Mouse (Mus musculus) right cerebral cortex, postnatal 36 days (tissue): ENCODE results near the gene Lamb2.
A peak's percentile ranks its signal among the peaks of the same experiment; 100 is the strongest.

Source experiments
- DNase-seq, 2 experiments: peaks; one replicate each; pipeline ENCODE4 v3.0.0; 2022; ENCODE audit warnings: low spot score in 2 of 2, mixed read lengths in 1 of 2

Gene Lamb2

DNA sequence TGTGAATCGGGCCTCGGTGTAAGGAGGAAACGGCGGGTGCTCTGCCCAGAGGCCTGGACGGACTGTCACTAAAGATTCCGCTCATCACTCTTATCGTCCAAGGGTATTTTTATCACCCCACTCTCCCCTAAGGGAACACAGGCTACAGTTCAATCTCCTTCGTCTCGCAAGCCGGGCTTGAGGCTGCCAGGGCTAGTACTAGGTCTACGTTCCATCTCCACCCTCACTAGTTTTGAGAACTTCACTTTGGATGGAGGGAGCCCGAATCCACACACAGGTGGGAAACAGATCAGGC lies 11.7 kb downstream of the Lamb2 start:
- DNase-seq = no peak

DNA sequence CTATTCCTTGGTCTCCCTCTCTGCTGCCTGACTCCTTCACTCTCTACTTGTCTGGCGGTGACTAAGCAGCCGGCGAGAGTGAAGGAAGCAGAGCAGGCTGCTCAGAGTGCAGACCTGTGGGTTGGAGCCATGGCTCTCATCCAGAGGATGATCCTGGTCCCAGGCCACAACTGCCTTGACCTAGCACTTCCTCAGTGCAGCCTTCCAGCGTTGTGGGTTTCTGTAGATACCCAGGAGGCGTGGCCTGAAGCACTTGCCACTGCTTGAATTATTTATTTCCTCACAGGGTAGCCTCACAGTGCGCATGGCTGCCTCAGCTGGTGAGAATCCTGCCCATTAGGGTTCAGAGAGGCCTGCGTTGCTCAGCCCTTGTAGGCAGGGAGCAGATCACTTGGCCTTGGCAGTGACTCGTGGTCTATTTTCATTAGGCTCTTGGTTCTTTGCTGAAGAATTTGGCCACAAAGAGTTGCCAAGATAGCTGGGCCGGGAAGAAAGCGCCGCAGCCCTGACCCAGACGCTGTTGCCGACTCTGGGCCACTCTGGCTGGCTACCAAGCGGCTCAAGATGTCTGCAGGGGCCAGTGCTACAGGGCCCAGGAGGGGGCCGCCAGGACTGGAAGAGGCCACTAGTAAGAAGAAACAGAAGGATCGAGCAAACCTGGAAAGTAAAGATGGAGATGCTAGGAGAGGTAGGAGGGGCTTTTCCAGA lies 12.7 kb downstream of the Lamb2 start:
- no peak for DNase-seq

- no peak for DNase-seq
Measured at GRCm38 (mm10) chr9:108493246-108493645, 13.7 kb downstream of the Lamb2 start.

DNA sequence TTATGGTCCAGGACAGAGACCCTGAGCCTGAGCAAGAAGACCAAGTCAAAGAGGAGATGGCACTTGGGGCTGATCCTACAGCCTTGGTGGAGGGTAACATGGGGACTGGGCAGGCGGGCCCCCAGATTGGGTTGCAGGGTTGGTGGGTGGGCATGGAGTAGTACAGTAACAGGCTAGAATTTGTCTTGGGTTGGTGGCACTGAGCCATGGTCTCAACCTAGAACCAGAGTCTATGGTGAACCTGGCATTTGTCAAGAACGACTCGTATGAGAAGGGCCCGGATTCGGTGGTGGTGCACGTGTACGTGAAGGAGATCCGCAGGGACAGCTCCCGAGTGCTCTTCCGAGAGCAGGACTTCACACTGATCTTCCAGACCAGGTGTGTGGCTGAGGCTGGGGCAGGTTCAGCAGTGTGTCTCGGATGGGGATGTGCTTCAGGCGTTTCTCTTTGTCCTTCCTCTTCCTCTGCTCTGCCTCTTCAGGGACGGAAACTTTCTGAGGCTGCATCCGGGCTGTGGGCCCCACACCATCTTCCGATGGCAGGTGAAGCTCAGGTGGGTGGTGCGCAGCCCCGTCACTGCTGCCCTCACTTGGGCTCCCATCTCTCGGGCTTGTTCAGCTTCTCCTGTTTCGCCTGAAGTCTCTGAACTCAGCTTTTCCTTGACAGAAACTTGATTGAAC lies 14.8 kb downstream of the Lamb2 start:
- DNase-seq = no peak

- no peak for DNase-seq
Measured at GRCm38 (mm10) chr9:108494905-108495304, 15.4 kb downstream of the Lamb2 start.

- no peak for DNase-seq
Measured at GRCm38 (mm10) chr9:108499231-108499630, 19.7 kb downstream of the Lamb2 start.

DNA sequence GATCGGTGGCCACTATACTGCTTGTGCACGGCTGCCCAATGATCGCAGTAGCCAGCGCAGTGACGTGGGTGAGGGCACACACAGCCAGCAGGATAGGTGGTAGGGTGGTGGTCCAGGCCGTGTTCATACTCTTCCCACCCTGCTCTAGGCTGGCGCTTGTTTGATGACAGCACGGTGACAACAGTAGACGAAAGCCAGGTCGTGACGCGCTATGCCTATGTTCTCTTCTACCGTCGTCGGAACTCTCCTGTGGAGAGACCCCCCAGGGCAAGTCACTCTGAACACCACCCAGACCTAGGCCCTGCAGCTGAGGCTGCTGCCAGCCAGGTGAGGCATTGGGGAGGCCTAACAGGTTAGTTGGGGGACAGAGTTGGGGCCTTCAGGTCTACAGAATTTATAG lies 20.4 kb downstream of the Lamb2 start:
- no peak for DNase-seq

DNA sequence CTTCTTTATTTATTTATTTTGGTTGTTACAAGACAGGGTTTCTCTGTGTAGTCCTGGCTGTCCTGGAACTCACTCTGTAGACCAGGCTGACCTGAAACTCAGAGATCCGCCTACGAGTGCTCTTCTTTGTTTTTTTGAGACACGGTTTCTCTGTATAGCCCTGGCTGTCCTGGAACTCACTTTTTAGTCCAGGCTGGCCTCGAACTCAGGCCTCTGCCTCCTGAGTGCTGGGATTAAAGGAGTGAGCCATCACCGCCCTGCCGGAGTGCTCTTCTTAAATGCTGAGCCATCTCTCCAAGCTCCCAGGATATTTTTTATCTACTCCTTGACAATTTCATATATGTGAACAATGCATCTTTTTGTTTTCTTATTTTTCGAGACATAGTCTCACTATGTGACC lies 27.4 kb downstream of the Lamb2 start:
- DNase-seq = no peak

DNA sequence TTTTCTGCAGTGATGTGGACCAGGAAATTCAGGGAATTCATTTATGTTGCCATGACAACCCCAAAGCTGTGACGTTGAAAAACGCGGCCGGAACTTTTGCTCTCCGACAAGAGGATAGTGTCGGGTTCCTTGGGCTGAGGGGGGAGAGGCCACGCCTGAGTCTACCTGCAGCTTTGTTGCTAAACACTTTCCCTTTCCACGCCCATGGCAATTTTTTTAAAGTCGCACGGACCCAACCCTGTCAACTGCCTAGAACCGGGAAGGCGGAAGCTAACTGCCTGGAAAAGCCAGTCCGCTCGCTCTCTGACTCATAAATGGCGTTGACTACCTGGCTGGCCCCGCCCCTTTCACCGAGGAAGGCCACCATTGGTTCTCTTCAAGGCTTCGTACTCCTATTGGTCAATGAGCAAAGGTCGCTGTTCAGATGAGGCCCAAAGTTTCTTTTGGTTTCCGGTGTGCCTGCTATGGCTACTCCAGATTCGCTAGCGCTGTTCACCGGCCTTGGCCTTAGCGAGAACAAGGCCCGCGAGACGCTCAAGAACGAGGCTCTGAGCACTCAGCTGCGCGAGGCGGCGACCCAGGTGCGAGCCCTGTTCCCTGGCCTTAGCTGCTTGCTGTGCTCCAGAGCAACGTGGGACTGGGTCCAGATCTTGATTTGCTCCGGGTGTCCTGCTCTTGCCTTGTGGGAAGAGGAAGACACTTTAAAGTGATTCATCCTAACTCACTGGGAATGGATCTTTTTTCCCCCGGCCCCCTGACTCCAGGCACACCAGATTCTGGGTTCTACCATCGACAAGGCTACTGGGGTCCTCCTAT lies 28.3 kb downstream of the Lamb2 start, which contains the start of gene Qars:
Qars (plus strand) TSS at position 88 of the 816 bp plus-strand sequence.
- DNase-seq = peak; percentile 93 to 95

- DNase-seq = no peak
Measured at GRCm38 (mm10) chr9:108508776-108509175, 29.2 kb downstream of the Lamb2 start.

GRCm38 (mm10) chr9:108516380-108517251 lies 37.1 kb downstream of the Lamb2 start, which contains the start of gene Qrich1:
Gene Qrich1, plus strand, starts transcription at chr9:108516806.
- peak; percentile 91 to 93 for DNase-seq

- DNase-seq = peak; percentile 71 to 74
Measured at GRCm38 (mm10) chr9:108517253-108517930, 37.9 kb downstream of the Lamb2 start.

DNA sequence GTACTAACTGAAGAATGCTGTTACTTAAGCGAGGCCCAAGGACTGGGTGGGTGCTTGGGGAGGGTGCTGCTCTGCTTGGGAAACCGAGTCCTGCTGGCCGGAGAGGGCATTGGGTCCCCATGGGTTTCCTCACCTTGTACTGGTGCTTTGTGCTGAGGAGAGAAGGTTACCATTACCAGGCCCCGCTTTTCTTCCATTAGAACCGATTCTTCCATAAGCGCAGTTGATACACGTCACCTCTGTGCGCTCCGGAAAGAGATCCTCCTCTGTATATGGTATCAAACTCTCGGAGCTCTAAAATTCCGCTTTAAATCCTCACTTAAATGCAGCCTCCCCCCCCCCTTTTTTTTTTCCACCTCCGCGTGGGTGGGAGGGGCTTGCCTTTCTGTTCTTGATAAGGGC lies 38.4 kb downstream of the Lamb2 start:
- peak; percentile 32 to 41 for DNase-seq

DNA sequence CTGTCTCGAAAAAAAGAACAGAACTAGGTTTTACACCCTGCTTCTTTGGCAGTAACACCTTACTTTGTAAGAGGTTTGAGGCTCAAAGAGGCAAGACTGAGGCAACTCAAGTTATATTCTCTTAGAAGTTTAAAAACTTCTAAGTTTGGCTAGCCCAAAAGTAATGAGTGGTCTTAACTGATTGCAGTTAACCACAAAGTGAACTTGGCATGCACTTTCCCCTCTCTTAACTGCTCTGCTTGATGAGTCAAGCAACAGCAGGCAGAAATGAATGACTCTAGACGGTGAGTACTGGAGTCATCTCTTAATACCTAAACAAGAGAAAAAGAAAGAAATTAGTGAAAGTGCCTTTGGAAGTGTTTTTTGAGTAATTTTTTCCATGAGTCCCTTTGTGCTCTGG lies 42.1 kb downstream of the Lamb2 start:
- DNase-seq = no peak

DNA sequence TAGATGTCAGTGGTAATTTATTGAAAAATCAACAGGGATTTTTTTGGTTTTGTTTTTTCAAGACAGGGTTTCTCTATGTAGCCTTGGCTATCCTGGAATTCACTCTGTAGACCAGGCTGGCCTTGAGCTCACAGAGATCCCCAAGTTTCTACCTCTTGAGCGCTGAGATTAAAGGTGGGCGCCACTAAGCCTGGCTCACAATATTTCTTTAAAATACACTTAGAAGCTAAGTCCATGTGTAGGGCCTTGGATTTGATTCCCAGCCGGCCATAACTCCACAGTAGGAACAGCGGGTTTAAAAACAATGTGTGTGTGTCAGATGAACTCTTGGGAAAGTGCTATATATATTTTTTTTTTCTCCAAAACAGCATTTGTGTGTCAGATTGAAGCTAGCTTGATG lies 43.8 kb downstream of the Lamb2 start:
- DNase-seq = no peak

- DNase-seq = no peak
Measured at GRCm38 (mm10) chr9:108525400-108525799, 45.9 kb downstream of the Lamb2 start.

DNA sequence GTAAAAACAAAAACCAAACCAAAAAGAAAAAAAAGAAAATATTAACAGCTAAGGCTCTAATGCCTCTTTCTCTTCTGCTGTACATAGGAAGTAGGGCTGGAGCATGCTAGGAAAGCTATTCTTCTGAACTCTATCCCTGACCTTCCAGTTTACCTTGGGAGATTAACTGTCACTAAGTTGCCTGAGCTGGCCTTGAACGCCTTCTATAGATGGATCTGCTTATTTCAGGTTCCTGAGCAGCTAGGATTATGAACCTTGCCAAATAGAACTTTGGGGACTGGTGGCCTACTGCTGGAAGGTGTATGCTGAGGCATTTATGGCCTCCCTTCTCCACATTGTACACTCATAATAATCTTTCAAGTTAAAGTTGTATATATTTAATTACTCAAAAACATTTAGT lies 51.4 kb downstream of the Lamb2 start:
- DNase-seq = no peak

- no peak for DNase-seq
Measured at GRCm38 (mm10) chr9:108531496-108531895, 52.0 kb downstream of the Lamb2 start.
